Mouse (Mus musculus) ovary, adult 18-20 months (tissue): ENCODE data around the gene Zcchc7.
"Not testable (repeated sequence)": the region's sequence is repeated elsewhere in the genome, so short reads cannot be mapped to it uniquely, and the experiment has no call there.

Experiments used
- DNase-seq: peaks from one replicate; pipeline ENCODE4 v3.0.0; 2022; ENCODE audit warnings: low spot score, mixed read lengths

The Zcchc7 gene

GRCm38 (mm10) chr4:44757131-44757530, 1.5 kb downstream of the Zcchc7 start:
- not testable (repeated sequence) for DNase-seq

GRCm38 (mm10) chr4:44774890-44775289, 19.2 kb downstream of the Zcchc7 start:
- DNase-seq, result no peak

- peak; percentile 62 for DNase-seq
Measured at GRCm38 (mm10) chr4:44776651-44777050, 21.0 kb downstream of the Zcchc7 start.

- DNase-seq, result no peak
Measured at GRCm38 (mm10) chr4:44777101-44777500, 21.4 kb downstream of the Zcchc7 start.

GRCm38 (mm10) chr4:44777711-44778110, 22.0 kb downstream of the Zcchc7 start:
- no peak for DNase-seq

GRCm38 (mm10) chr4:44778316-44778715, 22.6 kb downstream of the Zcchc7 start:
- no peak for DNase-seq

GRCm38 (mm10) chr4:44780462-44781157, 24.9 kb downstream of the Zcchc7 start:
- no peak for DNase-seq

- DNase-seq, result no peak
Measured at GRCm38 (mm10) chr4:44781494-44781893, 25.8 kb downstream of the Zcchc7 start.

- no peak for DNase-seq
Measured at GRCm38 (mm10) chr4:44783566-44784292, 28.1 kb downstream of the Zcchc7 start.

GRCm38 (mm10) chr4:44812855-44813254, 57.2 kb downstream of the Zcchc7 start:
- no peak for DNase-seq

- no peak for DNase-seq
Measured at GRCm38 (mm10) chr4:44813770-44814169, 58.1 kb downstream of the Zcchc7 start.

- no peak for DNase-seq
Measured at GRCm38 (mm10) chr4:44816584-44816983, 60.9 kb downstream of the Zcchc7 start.

- DNase-seq, result no peak
Measured at GRCm38 (mm10) chr4:44830609-44831008, 74.9 kb downstream of the Zcchc7 start.

- no peak for DNase-seq
Measured at GRCm38 (mm10) chr4:44851835-44852251, 96.2 kb downstream of the Zcchc7 start.

- DNase-seq, result no peak
Measured at GRCm38 (mm10) chr4:44871591-44871990, 115.9 kb downstream of the Zcchc7 start.

- no peak for DNase-seq
Measured at GRCm38 (mm10) chr4:44872048-44872447, 116.4 kb downstream of the Zcchc7 start.

- DNase-seq, result no peak
Measured at GRCm38 (mm10) chr4:44880065-44880623, 124.5 kb downstream of the Zcchc7 start.

GRCm38 (mm10) chr4:44886143-44886542, 130.5 kb downstream of the Zcchc7 start:
- no peak for DNase-seq

GRCm38 (mm10) chr4:44891344-44891743, 135.7 kb downstream of the Zcchc7 start:
- DNase-seq, result no peak

GRCm38 (mm10) chr4:44905651-44906271, 150.1 kb downstream of the Zcchc7 start:
- no peak for DNase-seq

- no peak for DNase-seq
Measured at GRCm38 (mm10) chr4:44906399-44906798, 150.7 kb downstream of the Zcchc7 start.

GRCm38 (mm10) chr4:44910065-44910464, 154.4 kb downstream of the Zcchc7 start:
- DNase-seq, result no peak

- no peak for DNase-seq
Measured at GRCm38 (mm10) chr4:44910857-44911256, 155.2 kb downstream of the Zcchc7 start.
